Mouse (Mus musculus) hematopoietic stem cell, adult 5-6 weeks (primary cell): ENCODE measurements around the gene Dennd4b. TPM values are rescaled to one million over a fixed set of nuclear protein-coding genes. Genes with fewer than 3 reads are reported as not detected.
A peak's percentile ranks its signal among the peaks of the same experiment; 100 is the strongest.
"Not testable (repeated sequence)": the region's sequence is repeated elsewhere in the genome, so short reads cannot be mapped to it uniquely, and the experiment has no call there.

ENCODE experiments used
- ATAC-seq, 2 experiments: fragments of 125-278 bp in 1 of 2; replicated peaks in 1 of 2; 2 replicates each; pipeline ENCODE4 v1.8.0; 2016 to 2017; ENCODE audit warnings: inconsistent platforms in 2 of 2, mild to moderate bottlenecking in 2 of 2, moderate number of reproducible peaks in 2 of 2, low read depth in 1 of 2, moderate TSS enrichment in 1 of 2; ENCODE audit not compliant: low FRiP score in 2 of 2, poor library complexity in 2 of 2, severe bottlenecking in 2 of 2, insufficient read depth in 1 of 2, low TSS enrichment in 1 of 2
- total RNA-seq: library from RNA; stranded (forward); fragments of 172-1452, 232-1000 nt; gene quantifications from 2 replicates; pipeline ENCODE4 v1.2.3, GENCODE M21; 2017

Gene Dennd4b
- total RNA-seq, 1 experiment from 2014 or later, result 19.6 TPM

- ATAC-seq, result no peak
Measured at GRCm38 (mm10) chr3:90248746-90249100, 16.3 kb upstream of the Dennd4b start.

GRCm38 (mm10) chr3:90250791-90251190 is 14.2 kb upstream of the Dennd4b start:
- no peak for ATAC-seq

GRCm38 (mm10) chr3:90251731-90252226 is 13.2 kb upstream of the Dennd4b start:
- not testable (repeated sequence) for ATAC-seq

GRCm38 (mm10) chr3:90252659-90253058 is 12.3 kb upstream of the Dennd4b start:
- ATAC-seq, result not testable (repeated sequence)

- not testable (repeated sequence) for ATAC-seq
Measured at GRCm38 (mm10) chr3:90253174-90253573, 11.8 kb upstream of the Dennd4b start.

- peak; percentile 96 to 97 for ATAC-seq
Measured at GRCm38 (mm10) chr3:90253653-90254418, 11.1 kb upstream of the Dennd4b start, which contains the start of gene Crtc2. Gene Crtc2 (plus strand): TSS chr3:90254163.

GRCm38 (mm10) chr3:90254419-90255193 is 10.4 kb upstream of the Dennd4b start:
- peak in 1 of 2 experiments; percentile 46; a peak in 2 of 4 replicates for ATAC-seq

GRCm38 (mm10) chr3:90255194-90255565 is 9.8 kb upstream of the Dennd4b start:
- ATAC-seq, result no peak

- no peak for ATAC-seq
Measured at GRCm38 (mm10) chr3:90255784-90256353, 9.1 kb upstream of the Dennd4b start.

GRCm38 (mm10) chr3:90256731-90257530 is 8.1 kb upstream of the Dennd4b start:
- no peak for ATAC-seq

GRCm38 (mm10) chr3:90258521-90258920 is 6.5 kb upstream of the Dennd4b start:
- ATAC-seq, result no peak

- no peak for ATAC-seq
Measured at GRCm38 (mm10) chr3:90263121-90263771, 1.7 kb upstream of the Dennd4b start.

GRCm38 (mm10) chr3:90264687-90265033 is 325 bp upstream of the Dennd4b start:
- peak; percentile 18 to 26 for ATAC-seq

GRCm38 (mm10) chr3:90265932-90266741 is 1.2 kb downstream of the Dennd4b start:
- ATAC-seq, result peak; percentile 42 to 50

GRCm38 (mm10) chr3:90266901-90267775 is 2.2 kb downstream of the Dennd4b start:
- no peak for ATAC-seq
